Mouse (Mus musculus): Measurements from ENCODE around the gene Pogz.

DNA sequence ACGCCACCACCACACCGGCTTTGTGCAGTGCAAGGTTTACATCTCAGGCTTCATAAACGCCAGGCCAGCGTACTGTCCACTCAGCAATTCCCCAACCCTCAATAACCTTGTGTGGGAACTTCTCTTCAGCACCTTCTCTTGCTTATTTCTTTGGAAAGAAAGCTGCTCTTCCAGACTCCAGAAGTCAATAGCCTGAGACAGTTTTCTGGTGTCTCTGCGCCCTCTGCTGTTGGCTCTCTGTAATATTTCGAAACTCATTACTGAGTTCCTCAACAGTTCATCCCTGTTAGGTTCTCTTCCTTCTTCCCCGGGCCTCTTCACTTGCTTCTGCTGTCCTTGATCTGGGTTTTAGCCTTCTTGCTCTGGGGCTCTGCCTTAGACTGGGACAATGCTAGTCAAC lies 65.4 kb downstream of the Pogz start:
- TF ChIP-seq CTCF (IDR thresholded peaks at IDR 0.05; ENCODE audit: control insufficient read depth, insufficient read depth, low read length) (no peak), POLR2A (IDR thresholded peaks at IDR 0.05; ENCODE audit: borderline replicate concordance, control insufficient read depth, low read depth, low read length) (no peak)
